Mouse (Mus musculus) heart, postnatal 4 days (tissue): ENCODE measurements at regions not wholly inside any gene's neighbourhood (a gene's known extent, or its start where the extent isn't known, plus 50 kb on each side); places are given as distances from the start of the nearest gene placed in this dataset.

ENCODE experiments used
- DNase-seq: peaks from one replicate; pipeline ENCODE4 v3.0.0; 2021

- DNase-seq = peak; percentile 73
Observed at GRCm38 (mm10) chr2:103848923-103849700, 51.7 kb upstream of the Caprin1 start.

- DNase-seq = no peak
Observed at GRCm38 (mm10) chr2:103849766-103850530, 52.5 kb upstream of the Caprin1 start.

GRCm38 (mm10) chr2:103850531-103850816 lies 53.0 kb upstream of the Caprin1 start:
- no peak for DNase-seq

- DNase-seq = no peak
Observed at GRCm38 (mm10) chr2:103851171-103851570, 53.7 kb upstream of the Caprin1 start.

GRCm38 (mm10) chr2:103861226-103861625 lies 63.8 kb upstream of the Caprin1 start:
- DNase-seq = no peak

- DNase-seq = no peak
Observed at GRCm38 (mm10) chr2:103864254-103864653, 66.8 kb upstream of the Caprin1 start.

- peak; percentile 66 for DNase-seq
Observed at GRCm38 (mm10) chr2:103865319-103866171, 68.1 kb upstream of the Caprin1 start.

GRCm38 (mm10) chr2:103867241-103867957 lies 70.0 kb upstream of the Caprin1 start:
- DNase-seq = no peak

GRCm38 (mm10) chr2:103867958-103868330 lies 70.5 kb upstream of the Caprin1 start:
- no peak for DNase-seq

- no peak for DNase-seq
Observed at GRCm38 (mm10) chr2:103868655-103869054, 71.2 kb upstream of the Caprin1 start.

- peak; percentile 84 for DNase-seq
Observed at GRCm38 (mm10) chr2:103871522-103872276, 74.2 kb upstream of the Caprin1 start.

- no peak for DNase-seq
Observed at GRCm38 (mm10) chr2:103872277-103872636, 74.8 kb upstream of the Caprin1 start.

GRCm38 (mm10) chr2:103873381-103873780 lies 75.9 kb upstream of the Caprin1 start:
- DNase-seq = no peak

GRCm38 (mm10) chr2:103874466-103874865 lies 77.0 kb upstream of the Caprin1 start:
- DNase-seq = no peak

- no peak for DNase-seq
Observed at GRCm38 (mm10) chr2:103875754-103876153, 78.3 kb upstream of the Caprin1 start.

GRCm38 (mm10) chr2:103876236-103876635 lies 78.8 kb upstream of the Caprin1 start:
- DNase-seq = no peak

- DNase-seq = no peak
Observed at GRCm38 (mm10) chr2:103881026-103881763, 76.6 kb upstream of the Lmo2 start.

GRCm38 (mm10) chr2:103884926-103885325 lies 72.9 kb upstream of the Lmo2 start:
- DNase-seq = no peak

GRCm38 (mm10) chr2:103888023-103888422 lies 69.8 kb upstream of the Lmo2 start:
- no peak for DNase-seq

- DNase-seq = no peak
Observed at GRCm38 (mm10) chr2:103891240-103891767, 66.5 kb upstream of the Lmo2 start.
